Mouse (Mus musculus): Measurements from ENCODE around the gene Olah. TPM values are rescaled to one million over a fixed set of nuclear protein-coding genes. Genes with fewer than 3 reads are reported as not detected.

Olah gene
- polyA plus RNA-seq, 1 experiment from 2014 or later: not detected

- WGBS: 4% methylated on average over 9 of the region's 10 CpGs
Observed at GRCm38 (mm10) chr2:3424579-3424910, 27.5 kb upstream of the Olah start.

GRCm38 (mm10) chr2:3423841-3424578 is 27.0 kb upstream of the Olah start, which contains the start of gene Dclre1c:
Gene Dclre1c (plus strand): TSS chr2:3424131.
- Histone ChIP-seq H3K27me3 (ENCODE audit: insufficient read depth, low read length) (no peaks in the 10 kb centered on the region), H3K27ac (no peak within 1 kb of the TSS), H3K4me2 (ENCODE audit: low read length) (peak within 1 kb of the TSS; percentile 96), H3K36me3 (ENCODE audit: insufficient read depth, low read length) (no peaks in the 10 kb centered on the region), H3K9ac (ENCODE audit: low read depth, low read length) (peak within 1 kb of the TSS; percentile 63), H3K9me3 (replicated peaks; ENCODE audit: low read length) (no peaks in the 10 kb centered on the region), H3K4me3 (replicated peaks; ENCODE audit: low read depth, low read length) (peak within 1 kb of the TSS; percentile 63), H3K4me1 (replicated peaks; ENCODE audit: insufficient read depth, low read length) (no peaks in the 10 kb centered on the region)
- no peak for TF ChIP-seq CTCF (IDR thresholded peaks at IDR 0.05; ENCODE audit: low read depth)
- WGBS: under 1% methylated on average over 29 of the region's 29 CpGs
- ATAC-seq (replicated peaks; ENCODE audit: low FRiP score, low read depth) (peak; percentile 99), DNase-seq (ENCODE audit: low spot score) (peak; percentile 95)

More at GRCm38 (mm10) chr2:3424579-3424910, 27.5 kb upstream of the Olah start:
- no peaks in the 10 kb centered on the region for H3K36me3 ChIP-seq (ENCODE audit: insufficient read depth, low read length)
- H3K4me2 ChIP-seq (ENCODE audit: low read length): peak overlapping the region; percentile 96
- H3K4me3 ChIP-seq (replicated peaks; ENCODE audit: low read depth, low read length): peak overlapping the region; percentile 63
- DNase-seq (ENCODE audit: low spot score): no peak
- H3K27me3 ChIP-seq (ENCODE audit: insufficient read depth, low read length): no peaks in the 10 kb centered on the region
- H3K9me3 ChIP-seq (replicated peaks; ENCODE audit: low read length): no peaks in the 10 kb centered on the region
- H3K9ac ChIP-seq (ENCODE audit: low read depth, low read length): peak overlapping the region; percentile 63
- no peak for TF ChIP-seq CTCF (IDR thresholded peaks at IDR 0.05; ENCODE audit: low read depth)
- no peak overlapping the region for H3K27ac ChIP-seq
- H3K4me1 ChIP-seq (replicated peaks; ENCODE audit: insufficient read depth, low read length): no peaks in the 10 kb centered on the region
- no peak for ATAC-seq (replicated peaks; ENCODE audit: low FRiP score, low read depth)

GRCm38 (mm10) chr2:3422548-3422947 is 25.5 kb upstream of the Olah start, which contains the start of gene Meig1:
Gene Meig1 (minus strand): TSS chr2:3422648.
- 71% methylated on average over 3 of the region's 3 CpGs for WGBS
- peak within 1 kb of the TSS; percentile 96; the same call in 1 of the 2 replicates for H3K4me2 ChIP-seq (ENCODE audit: low read length)

GRCm38 (mm10) chr2:3420157-3420556 is 23.1 kb upstream of the Olah start:
- Histone ChIP-seq H3K27ac (no peak overlapping the region), H3K4me1 (replicated peaks; ENCODE audit: insufficient read depth, low read length) (no peaks in the 10 kb centered on the region), H3K36me3 (ENCODE audit: insufficient read depth, low read length) (no peaks in the 10 kb centered on the region), H3K4me3 (replicated peaks; ENCODE audit: low read depth, low read length) (no peak overlapping the region), H3K9me3 (replicated peaks; ENCODE audit: low read length) (no peaks in the 10 kb centered on the region), H3K4me2 (ENCODE audit: low read length) (no peak overlapping the region), H3K27me3 (ENCODE audit: insufficient read depth, low read length) (no peaks in the 10 kb centered on the region), H3K9ac (ENCODE audit: low read depth, low read length) (no peak overlapping the region)
- TF ChIP-seq CTCF (IDR thresholded peaks at IDR 0.05; ENCODE audit: low read depth): no peak
- ATAC-seq (replicated peaks; ENCODE audit: low FRiP score, low read depth): no peak
- DNase-seq (ENCODE audit: low spot score): no peak
- 75% methylated on average over 4 of the region's 4 CpGs for whole genome bisulfite sequencing

More at GRCm38 (mm10) chr2:3422548-3422947, 25.5 kb upstream of the Olah start, which contains the start of gene Meig1:
- Histone ChIP-seq H3K9ac (ENCODE audit: low read depth, low read length) (no peak within 1 kb of the TSS), H3K27me3 (ENCODE audit: insufficient read depth, low read length) (no peaks in the 10 kb centered on the region), H3K27ac (no peak within 1 kb of the TSS), H3K4me3 (replicated peaks; ENCODE audit: low read depth, low read length) (no peak within 1 kb of the TSS; the same call in 1 of the 2 replicates), H3K36me3 (ENCODE audit: insufficient read depth, low read length) (no peaks in the 10 kb centered on the region), H3K9me3 (replicated peaks; ENCODE audit: low read length) (no peaks in the 10 kb centered on the region), H3K4me1 (replicated peaks; ENCODE audit: insufficient read depth, low read length) (no peaks in the 10 kb centered on the region)
- ATAC-seq (replicated peaks; ENCODE audit: low FRiP score, low read depth): no peak
- no peak for DNase-seq (ENCODE audit: low spot score)
- TF ChIP-seq CTCF (IDR thresholded peaks at IDR 0.05; ENCODE audit: low read depth): no peak

- under 1% methylated on average over 38 of the region's 38 CpGs for WGBS
- 0 out of 2 replicates have a peak, but pooled peaks have one; percentile 13 for TF ChIP-seq CTCF (IDR thresholded peaks at IDR 0.05; ENCODE audit: low read depth)
- H3K36me3 ChIP-seq (ENCODE audit: insufficient read depth, low read length): no peaks in the 10 kb centered on the region
- DNase-seq (ENCODE audit: low spot score) (peak; percentile 95), ATAC-seq (replicated peaks; ENCODE audit: low FRiP score, low read depth) (peak; percentile 95)
- H3K4me3 ChIP-seq (replicated peaks; ENCODE audit: low read depth, low read length): peak overlapping the region; percentile 39
- H3K4me2 ChIP-seq (ENCODE audit: low read length): peak overlapping the region; percentile 66
- H3K27me3 ChIP-seq (ENCODE audit: insufficient read depth, low read length): no peaks in the 10 kb centered on the region
- H3K9me3 ChIP-seq (replicated peaks; ENCODE audit: low read length): no peaks in the 10 kb centered on the region
- H3K27ac ChIP-seq: no peak overlapping the region
- no peak overlapping the region for H3K9ac ChIP-seq (ENCODE audit: low read depth, low read length)
- H3K4me1 ChIP-seq (replicated peaks; ENCODE audit: insufficient read depth, low read length): no peaks in the 10 kb centered on the region
Observed at GRCm38 (mm10) chr2:3418883-3419431, 21.9 kb upstream of the Olah start.

- Histone ChIP-seq H3K27ac (no peak overlapping the region), H3K27me3 (ENCODE audit: insufficient read depth, low read length) (no peaks in the 10 kb centered on the region), H3K9me3 (replicated peaks; ENCODE audit: low read length) (no peaks in the 10 kb centered on the region), H3K4me3 (replicated peaks; ENCODE audit: low read depth, low read length) (no peak overlapping the region), H3K36me3 (ENCODE audit: insufficient read depth, low read length) (no peaks in the 10 kb centered on the region), H3K4me1 (replicated peaks; ENCODE audit: insufficient read depth, low read length) (no peaks in the 10 kb centered on the region), H3K9ac (ENCODE audit: low read depth, low read length) (no peak overlapping the region), H3K4me2 (ENCODE audit: low read length) (no peak overlapping the region)
- TF ChIP-seq CTCF (IDR thresholded peaks at IDR 0.05; ENCODE audit: low read depth): no peak
- DNase-seq (ENCODE audit: low spot score): no peak
- no peak for ATAC-seq (replicated peaks; ENCODE audit: low FRiP score, low read depth)
- WGBS: 26% methylated on average over 1 of the region's 1 CpGs
Observed at GRCm38 (mm10) chr2:3415676-3416075, 18.7 kb upstream of the Olah start.
